Mouse (Mus musculus): ENCODE measurements around the gene Coa6. TPM values are rescaled to one million over a fixed set of nuclear protein-coding genes. Genes with fewer than 3 reads are reported as not detected.

Gene Coa6
- polyA plus RNA-seq, 1 experiment from 2014 or later = 48.9 TPM

DNA sequence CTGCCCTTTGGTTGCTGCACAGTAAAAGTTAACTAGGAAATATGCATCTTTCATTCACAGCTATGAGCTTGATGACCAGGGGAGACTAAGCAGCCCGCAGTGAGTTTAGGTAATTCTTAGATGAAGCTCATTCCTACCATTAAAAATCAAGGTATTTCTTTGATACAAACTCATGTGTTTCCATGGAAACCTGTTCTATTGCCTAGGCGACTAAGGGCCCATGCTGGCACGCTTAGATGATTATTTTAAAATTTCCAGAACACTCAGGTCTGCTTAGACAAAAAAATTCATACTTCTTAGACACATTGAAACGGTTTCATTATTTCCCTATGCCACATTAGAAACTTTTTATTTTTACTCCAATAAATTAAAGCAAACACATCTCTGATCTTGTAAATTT, 17.3 kb upstream of the Coa6 start:
- H3K9me3 ChIP-seq (replicated peaks) = no peaks in the 10 kb centered on the region
- no peak overlapping the region for H3K27ac ChIP-seq (replicated peaks)
- H3K9ac ChIP-seq = no peak overlapping the region
- no peak overlapping the region for H3K4me2 ChIP-seq (replicated peaks)
- no peak overlapping the region for H3K4me3 ChIP-seq (replicated peaks)
- no peaks in the 10 kb centered on the region for H3K27me3 ChIP-seq
- ATAC-seq (ENCODE audit: insufficient number of reproducible peaks, low FRiP score, low TSS enrichment, low read depth) = no peak
- 71% methylated on average over 4 of the region's 4 CpGs for WGBS
- no peaks in the 10 kb centered on the region for H3K36me3 ChIP-seq
- H3K4me1 ChIP-seq = no peaks in the 10 kb centered on the region

GRCm38 (mm10) chr8:126420834-126421233, 1.5 kb upstream of the Coa6 start:
- Histone ChIP-seq H3K27ac (replicated peaks) (no peak overlapping the region), H3K36me3 (peaks cover 2% of the 10 kb centered on the region), H3K4me1 (peaks cover 18% of the 10 kb centered on the region), H3K4me2 (replicated peaks) (no peak overlapping the region), H3K9ac (no peak overlapping the region), H3K4me3 (replicated peaks) (no peak overlapping the region), H3K27me3 (no peaks in the 10 kb centered on the region), H3K9me3 (replicated peaks) (no peaks in the 10 kb centered on the region)
- ATAC-seq (ENCODE audit: insufficient number of reproducible peaks, low FRiP score, low TSS enrichment, low read depth) = no peak
- WGBS = 77% methylated on average over 3 of the region's 3 CpGs

GRCm38 (mm10) chr8:126422920-126423300, 595 bp downstream of the Coa6 start:
- Histone ChIP-seq H3K36me3 (peaks cover 22% of the 10 kb centered on the region), H3K27ac (replicated peaks) (peak overlapping the region; percentile 79), H3K4me3 (replicated peaks) (peak overlapping the region; percentile 95), H3K4me1 (peaks cover 18% of the 10 kb centered on the region), H3K9ac (peak overlapping the region; percentile 86), H3K9me3 (replicated peaks) (no peaks in the 10 kb centered on the region), H3K4me2 (replicated peaks) (peak overlapping the region; percentile 80), H3K27me3 (no peaks in the 10 kb centered on the region)
- 4% methylated on average over 9 of the region's 9 CpGs for WGBS
- peak; percentile 44; the same call in 1 of the 2 replicates for ATAC-seq (ENCODE audit: insufficient number of reproducible peaks, low FRiP score, low TSS enrichment, low read depth)

GRCm38 (mm10) chr8:126424163-126424562, 1.8 kb downstream of the Coa6 start:
- WGBS = 81% methylated on average over 4 of the region's 4 CpGs

GRCm38 (mm10) chr8:126424946-126425345, 2.6 kb downstream of the Coa6 start:
- no peak for ATAC-seq (ENCODE audit: insufficient number of reproducible peaks, low FRiP score, low TSS enrichment, low read depth)
- H3K4me2 ChIP-seq (replicated peaks) = no peak overlapping the region
- no peak overlapping the region for H3K9ac ChIP-seq
- 68% methylated on average over 1 of the region's 1 CpGs for WGBS
- H3K4me1 ChIP-seq = peaks cover 18% of the 10 kb centered on the region
- no peaks in the 10 kb centered on the region for H3K9me3 ChIP-seq (replicated peaks)
- H3K27ac ChIP-seq (replicated peaks) = no peak overlapping the region
- H3K4me3 ChIP-seq (replicated peaks) = no peak overlapping the region
- no peaks in the 10 kb centered on the region for H3K27me3 ChIP-seq
- peaks cover 42% of the 10 kb centered on the region for H3K36me3 ChIP-seq

More at GRCm38 (mm10) chr8:126424163-126424562, 1.8 kb downstream of the Coa6 start:
- Histone ChIP-seq H3K9me3 (replicated peaks) (no peaks in the 10 kb centered on the region), H3K27me3 (no peaks in the 10 kb centered on the region), H3K27ac (replicated peaks) (no peak overlapping the region), H3K9ac (no peak overlapping the region), H3K36me3 (peaks cover 34% of the 10 kb centered on the region), H3K4me3 (replicated peaks) (no peak overlapping the region), H3K4me2 (replicated peaks) (no peak overlapping the region), H3K4me1 (peaks cover 18% of the 10 kb centered on the region)
- no peak for ATAC-seq (ENCODE audit: insufficient number of reproducible peaks, low FRiP score, low TSS enrichment, low read depth)

- Histone ChIP-seq H3K27me3 (no peaks in the 10 kb centered on the region), H3K4me3 (replicated peaks) (no peak overlapping the region), H3K27ac (replicated peaks) (no peak overlapping the region), H3K9me3 (replicated peaks) (no peaks in the 10 kb centered on the region), H3K36me3 (peaks cover 74% of the 10 kb centered on the region), H3K4me2 (replicated peaks) (no peak overlapping the region), H3K9ac (no peak overlapping the region), H3K4me1 (no peaks in the 10 kb centered on the region)
- 90% methylated on average over 5 of the region's 5 CpGs for WGBS
- ATAC-seq (ENCODE audit: insufficient number of reproducible peaks, low FRiP score, low TSS enrichment, low read depth) = no peak
Measured at GRCm38 (mm10) chr8:126429635-126430034, 7.3 kb downstream of the Coa6 start.

DNA sequence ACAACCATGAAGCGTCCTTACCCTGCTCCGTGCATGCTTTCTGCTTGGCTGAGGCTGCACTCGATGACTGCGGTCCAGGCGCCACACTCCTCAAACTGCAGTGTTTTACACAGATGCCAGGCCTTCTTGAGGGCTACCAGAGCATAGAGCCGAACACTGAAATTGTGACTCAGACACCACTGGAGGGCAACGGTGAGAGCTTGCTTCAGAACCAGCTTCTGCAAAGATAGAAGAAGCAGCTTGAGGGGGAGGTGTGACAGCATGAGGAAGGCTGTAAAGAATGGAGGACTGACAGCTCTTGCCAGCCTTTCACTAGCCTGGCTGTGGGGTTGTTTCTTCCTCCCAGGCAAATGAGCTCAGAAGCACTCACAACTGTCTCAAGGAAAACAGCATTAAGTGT, 11.5 kb downstream of the Coa6 start:
- no peak for ATAC-seq (ENCODE audit: insufficient number of reproducible peaks, low FRiP score, low TSS enrichment, low read depth)
- Histone ChIP-seq H3K9ac (no peak overlapping the region), H3K4me2 (replicated peaks) (no peak overlapping the region), H3K4me1 (no peaks in the 10 kb centered on the region), H3K27ac (replicated peaks) (no peak overlapping the region), H3K4me3 (replicated peaks) (no peak overlapping the region), H3K36me3 (peaks cover 73% of the 10 kb centered on the region), H3K27me3 (no peaks in the 10 kb centered on the region), H3K9me3 (replicated peaks) (no peaks in the 10 kb centered on the region)
- 87% methylated on average over 7 of the region's 7 CpGs for WGBS

- H3K27ac ChIP-seq (replicated peaks) = no peak overlapping the region
- no peaks in the 10 kb centered on the region for H3K4me1 ChIP-seq
- no peak for ATAC-seq (ENCODE audit: insufficient number of reproducible peaks, low FRiP score, low TSS enrichment, low read depth)
- no peak overlapping the region for H3K9ac ChIP-seq
- peaks cover 54% of the 10 kb centered on the region for H3K36me3 ChIP-seq
- WGBS = 58% methylated on average over 2 of the region's 2 CpGs
- H3K4me3 ChIP-seq (replicated peaks) = no peak overlapping the region
- H3K9me3 ChIP-seq (replicated peaks) = no peaks in the 10 kb centered on the region
- H3K27me3 ChIP-seq = no peaks in the 10 kb centered on the region
- no peak overlapping the region for H3K4me2 ChIP-seq (replicated peaks)
Measured at GRCm38 (mm10) chr8:126438937-126439336, 16.6 kb downstream of the Coa6 start.

GRCm38 (mm10) chr8:126451158-126451557, 28.8 kb downstream of the Coa6 start:
- ATAC-seq (ENCODE audit: insufficient number of reproducible peaks, low FRiP score, low TSS enrichment, low read depth) = no peak
- no peak overlapping the region for H3K4me2 ChIP-seq (replicated peaks)
- H3K9ac ChIP-seq = no peak overlapping the region
- H3K9me3 ChIP-seq (replicated peaks) = no peaks in the 10 kb centered on the region
- H3K4me1 ChIP-seq = no peaks in the 10 kb centered on the region
- H3K27ac ChIP-seq (replicated peaks) = no peak overlapping the region
- H3K4me3 ChIP-seq (replicated peaks) = no peak overlapping the region
- H3K36me3 ChIP-seq = peaks cover 76% of the 10 kb centered on the region
- H3K27me3 ChIP-seq = no peaks in the 10 kb centered on the region
- WGBS = 93% methylated on average over 8 of the region's 8 CpGs

DNA sequence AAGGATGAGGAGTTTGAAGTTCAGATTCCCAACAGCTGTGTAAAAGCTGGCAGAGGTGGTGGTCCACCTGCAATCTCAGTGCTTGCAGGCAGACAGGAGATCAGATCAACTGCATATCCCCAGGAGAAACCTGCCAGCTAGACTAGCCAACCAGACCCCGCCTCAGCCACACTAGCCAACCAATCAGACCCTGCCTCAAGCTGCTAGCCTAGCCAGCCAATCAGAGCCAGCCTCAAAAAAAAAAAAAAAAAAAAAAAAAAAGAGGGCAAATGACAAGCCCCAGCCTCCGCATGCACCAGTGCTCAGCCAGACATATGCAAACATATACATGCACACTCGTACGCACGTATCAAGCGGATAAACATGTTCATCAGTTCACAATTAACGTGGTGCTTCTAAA, 33.1 kb downstream of the Coa6 start:
- Histone ChIP-seq H3K4me1 (no peaks in the 10 kb centered on the region), H3K9ac (no peak overlapping the region), H3K4me3 (replicated peaks) (no peak overlapping the region), H3K36me3 (peaks cover 71% of the 10 kb centered on the region), H3K27me3 (no peaks in the 10 kb centered on the region), H3K9me3 (replicated peaks) (no peaks in the 10 kb centered on the region), H3K27ac (replicated peaks) (no peak overlapping the region), H3K4me2 (replicated peaks) (no peak overlapping the region)
- 80% methylated on average over 7 of the region's 7 CpGs for WGBS
- ATAC-seq (ENCODE audit: insufficient number of reproducible peaks, low FRiP score, low TSS enrichment, low read depth) = no peak

DNA sequence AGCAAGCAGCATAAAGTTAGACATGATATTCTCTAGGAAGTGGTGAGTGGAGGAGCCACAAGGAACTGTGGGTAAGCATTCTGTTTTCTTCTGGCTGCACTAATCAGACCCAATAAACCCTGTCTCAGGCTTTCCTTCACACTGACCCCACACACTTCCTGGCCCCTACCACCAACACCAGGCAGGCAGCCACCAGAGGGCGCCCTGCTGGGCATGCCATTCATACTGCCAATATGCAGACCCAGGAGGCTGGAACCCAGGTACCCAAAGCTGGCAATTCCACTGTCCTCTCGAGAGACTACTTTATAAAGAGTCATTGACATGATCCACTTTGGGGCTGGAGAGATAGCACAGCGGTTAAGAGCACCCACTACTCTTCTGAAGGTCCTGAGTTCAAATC, 38.0 kb downstream of the Coa6 start:
- H3K4me2 ChIP-seq (replicated peaks) = no peak overlapping the region
- H3K9me3 ChIP-seq (replicated peaks) = no peaks in the 10 kb centered on the region
- H3K27ac ChIP-seq (replicated peaks) = no peak overlapping the region
- H3K4me3 ChIP-seq (replicated peaks) = no peak overlapping the region
- no peaks in the 10 kb centered on the region for H3K4me1 ChIP-seq
- H3K9ac ChIP-seq = no peak overlapping the region
- H3K36me3 ChIP-seq = peaks cover 44% of the 10 kb centered on the region
- WGBS = 52% methylated on average over 3 of the region's 3 CpGs
- no peak for ATAC-seq (ENCODE audit: insufficient number of reproducible peaks, low FRiP score, low TSS enrichment, low read depth)
- no peaks in the 10 kb centered on the region for H3K27me3 ChIP-seq

DNA sequence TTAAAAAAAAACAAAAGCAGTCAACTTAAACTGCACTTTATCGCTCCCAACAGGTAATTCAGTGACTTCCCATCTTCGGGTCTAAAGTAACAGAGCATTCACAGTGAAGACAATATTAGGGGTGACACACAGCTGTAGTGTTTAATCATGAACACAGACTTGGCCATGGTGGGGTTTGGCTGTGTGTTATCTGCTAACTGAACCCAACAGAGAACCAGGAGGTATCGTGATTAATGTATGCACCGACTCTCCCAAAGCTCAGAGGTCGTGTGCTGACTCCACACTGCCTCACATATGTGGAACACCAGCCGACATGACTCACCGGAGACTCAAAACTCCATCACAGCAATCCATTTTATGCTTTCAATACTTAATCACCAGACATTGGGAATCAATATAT, 39.4 kb downstream of the Coa6 start:
- H3K4me2 ChIP-seq (replicated peaks) = no peak overlapping the region
- 82% methylated on average over 7 of the region's 7 CpGs for WGBS
- no peaks in the 10 kb centered on the region for H3K9me3 ChIP-seq (replicated peaks)
- ATAC-seq (ENCODE audit: insufficient number of reproducible peaks, low FRiP score, low TSS enrichment, low read depth) = no peak
- H3K4me1 ChIP-seq = no peaks in the 10 kb centered on the region
- no peak overlapping the region for H3K4me3 ChIP-seq (replicated peaks)
- H3K36me3 ChIP-seq = peaks cover 38% of the 10 kb centered on the region
- H3K27me3 ChIP-seq = no peaks in the 10 kb centered on the region
- H3K9ac ChIP-seq = no peak overlapping the region
- no peak overlapping the region for H3K27ac ChIP-seq (replicated peaks)

Data from embryonic facial prominence, embryonic 15.5 days (tissue).